Mouse (Mus musculus) layer of hippocampus, adult 8-10 months (tissue): ENCODE results near the gene Daw1. TPM values are rescaled to one million over a fixed set of nuclear protein-coding genes. Genes with fewer than 3 reads are reported as not detected.

ENCODE experiments used
- DNase-seq, 2 experiments: peaks; one replicate each; pipeline ENCODE4 v3.0.0; 2022; ENCODE audit warnings: low spot score in 2 of 2
- total RNA-seq, 4 experiments: library from RNA; stranded (reverse); gene quantifications; 2 replicates each; pipeline ENCODE4 v1.2.4; 2022

Gene Daw1
- total RNA-seq, 4 experiments from 2014 or later, result 0.66 to 1.6 (median 1.1) TPM

GRCm38 (mm10) chr1:83181418-83181817 is 21.9 kb downstream of the Daw1 start:
- no peak for DNase-seq

GRCm38 (mm10) chr1:83187154-83187553 is 27.6 kb downstream of the Daw1 start:
- peak in 1 of 2 experiments; percentile 53 for DNase-seq

GRCm38 (mm10) chr1:83209981-83210380 is 50.4 kb downstream of the Daw1 start:
- no peak for DNase-seq

GRCm38 (mm10) chr1:83218260-83218659 is 58.7 kb downstream of the Daw1 start:
- DNase-seq, result peak in 1 of 2 experiments; percentile 9

GRCm38 (mm10) chr1:83223072-83223471 is 63.5 kb downstream of the Daw1 start:
- DNase-seq, result no peak

- no peak for DNase-seq
Measured at GRCm38 (mm10) chr1:83224423-83224960, 64.9 kb downstream of the Daw1 start.

GRCm38 (mm10) chr1:83227946-83228345 is 68.4 kb downstream of the Daw1 start:
- no peak for DNase-seq

- no peak for DNase-seq
Measured at GRCm38 (mm10) chr1:83248235-83248746, 88.7 kb downstream of the Daw1 start.

GRCm38 (mm10) chr1:83251746-83252145 is 92.2 kb downstream of the Daw1 start:
- no peak for DNase-seq

Other genes starting within 250 kb of the Daw1 start
- 1 to 10 TPM in 1 of 4 experiments, under 1 TPM in 1, not detected in 2; 0.70 to 1.6 TPM for gene A030005L19Rik, start 246.4 kb upstream of the Daw1 start, total RNA-seq
- gene A030014E15Rik, start 234.8 kb upstream of the Daw1 start, total RNA-seq, result not detected
- gene Gm6217, start 228.4 kb upstream of the Daw1 start, total RNA-seq, result not detected
- gene A030003K21Rik, start 216.4 kb upstream of the Daw1 start, total RNA-seq, result not detected
- not detected for gene Gm7544, start 203.7 kb upstream of the Daw1 start, total RNA-seq
- gene Gm47955, start 199.5 kb upstream of the Daw1 start, total RNA-seq, result not detected
- gene Gm47959, start 159.2 kb upstream of the Daw1 start, total RNA-seq, result not detected
- 1 to 10 TPM; 1.4 to 2.3 (median 1.6) TPM for gene Slc19a3, start 121.3 kb upstream of the Daw1 start, total RNA-seq
- gene Krtap28-10, start 117.3 kb upstream of the Daw1 start, total RNA-seq, result not detected
- gene Gm47969, start 114.8 kb upstream of the Daw1 start, total RNA-seq, result not detected
- gene A030005K14Rik, start 100.4 kb upstream of the Daw1 start, total RNA-seq, result not detected
- under 1 TPM in 1 of 4 experiments, not detected in 3; 0.33 TPM for gene Krtap28-13, start 98.8 kb upstream of the Daw1 start, total RNA-seq
- not detected for gene Ccl20, start 43.0 kb upstream of the Daw1 start, total RNA-seq
- 100 to 1,000 TPM; 188 to 207 (median 197) TPM for gene Sphkap, start 248.4 kb downstream of the Daw1 start, total RNA-seq